ENCODE assay signal across 24 mouse cellular contexts in genomic region chr15:69853521-69853920, GRCm38 (mm10).
"Had no signal": no experiment of that assay in that cellular context is flagged by ENCODE, and none has a peak within 500 bp of the region (broad histone marks: within the 10 kb centered on the region; RNA-seq: fewer than 3 reads in every experiment).

No protein-coding gene starts in this region.

- H3K4me2 ChIP-seq: intestine, embryonic 15.5 days; limb, embryonic 13.5 days; liver, embryonic 12.5 days; liver, embryonic 15.5 days; lung, embryonic 15.5 days; midbrain, embryonic 12.5 days; neural tube, embryonic 13.5 days; stomach, embryonic 15.5 days had no signal

- DNase-seq: kidney, adult 18-20 months; kidney, adult 9 months; kidney, postnatal 14 days; kidney, postnatal 4 days; layer of hippocampus, adult 9-11 months; liver; lung, adult 18-20 months; lung, postnatal 10 days; lung, postnatal 36 days; right cerebral cortex, adult 18-20 months; right cerebral cortex, postnatal 14 days; spleen, adult 18-20 months; thymus, postnatal 25 days had no signal

- ATAC-seq: intestine, embryonic 15.5 days; liver, embryonic 12.5 days had no signal

- H3K9ac ChIP-seq: intestine, embryonic 15.5 days; limb, embryonic 13.5 days; liver, embryonic 12.5 days; liver, embryonic 15.5 days; lung, embryonic 15.5 days; midbrain, embryonic 12.5 days; neural tube, embryonic 13.5 days; stomach, embryonic 15.5 days had no signal

- H3K27ac ChIP-seq: intestine, embryonic 15.5 days; limb, embryonic 10.5 days; limb, embryonic 13.5 days; liver, embryonic 12.5 days; liver, embryonic 15.5 days; lung, embryonic 15.5 days; midbrain, embryonic 12.5 days; neural tube, embryonic 13.5 days; stomach, embryonic 15.5 days had no signal

- H3K27me3 ChIP-seq: intestine, embryonic 15.5 days; limb, embryonic 13.5 days; liver, embryonic 12.5 days; liver, embryonic 15.5 days; lung, embryonic 15.5 days; megakaryocyte, embryonic 14.5 days; midbrain, embryonic 12.5 days; neural tube, embryonic 13.5 days; stomach, embryonic 15.5 days had no signal

- H3K4me1 ChIP-seq: intestine, embryonic 15.5 days; limb, embryonic 10.5 days; limb, embryonic 13.5 days; liver, embryonic 12.5 days; liver, embryonic 15.5 days; lung, embryonic 15.5 days; megakaryocyte, embryonic 14.5 days; midbrain, embryonic 12.5 days; neural tube, embryonic 13.5 days; stomach, embryonic 15.5 days had no signal

- H3K9me3 ChIP-seq: intestine, embryonic 15.5 days; limb, embryonic 10.5 days; limb, embryonic 13.5 days; liver, embryonic 12.5 days; liver, embryonic 15.5 days; lung, embryonic 15.5 days; megakaryocyte, embryonic 14.5 days; midbrain, embryonic 12.5 days; neural tube, embryonic 13.5 days; stomach, embryonic 15.5 days had no signal

- H3K4me3 ChIP-seq: intestine, embryonic 15.5 days; limb, embryonic 10.5 days; limb, embryonic 13.5 days; liver, embryonic 12.5 days; liver, embryonic 15.5 days; lung, embryonic 15.5 days; megakaryocyte, embryonic 14.5 days; midbrain, embryonic 12.5 days; myocyte; neural tube, embryonic 13.5 days; stomach, embryonic 15.5 days had no signal

- H3K36me3 ChIP-seq: intestine, embryonic 15.5 days; limb, embryonic 10.5 days; limb, embryonic 13.5 days; liver, embryonic 12.5 days; liver, embryonic 15.5 days; lung, embryonic 15.5 days; midbrain, embryonic 12.5 days; neural tube, embryonic 13.5 days; stomach, embryonic 15.5 days had no signal
